Mouse (Mus musculus) embryonic facial prominence, embryonic 15.5 days (tissue): ENCODE data around the gene Hspa1a. TPM values are rescaled to one million over a fixed set of nuclear protein-coding genes. Genes with fewer than 3 reads are reported as not detected.
A peak's percentile ranks its signal among the peaks of the same experiment; 100 is the strongest.
"Not testable (repeated sequence)": the region's sequence is repeated elsewhere in the genome, so short reads cannot be mapped to it uniquely, and the experiment has no call there.

ENCODE experiments used
- ATAC-seq: fragments of 200-750 bp; cut with Nextera tagmentation; 2 replicates; pipeline ENCODE4 v1.8.0; 2017; ENCODE audit warnings: low read depth, moderate TSS enrichment; ENCODE audit not compliant: insufficient number of reproducible peaks, low FRiP score, low TSS enrichment
- H3K27ac ChIP-seq: fragments of 300-500 bp; sonication (generic); replicated peaks from 2 replicates; pipeline ENCODE4 v1.5.1; 2015; ENCODE audit warnings: mild to moderate bottlenecking, inconsistent platforms
- H3K27me3 ChIP-seq: fragments of 300-500 bp; sonication (generic); 2 replicates; pipeline ENCODE4 v1.6.1; 2015; ENCODE audit warnings: inconsistent platforms
- H3K36me3 ChIP-seq: fragments of 300-500 bp; sonication (generic); 2 replicates; pipeline ENCODE4 v1.6.1; 2015; ENCODE audit warnings: mild to moderate bottlenecking, inconsistent platforms
- H3K4me1 ChIP-seq: fragments of 300-500 bp; sonication (generic); 2 replicates; pipeline ENCODE4 v1.6.1; 2015; ENCODE audit warnings: inconsistent platforms
- H3K4me2 ChIP-seq: fragments of 300-500 bp; sonication (generic); replicated peaks from 2 replicates; pipeline ENCODE4 v1.6.1; 2015; ENCODE audit warnings: mild to moderate bottlenecking, inconsistent platforms
- H3K4me3 ChIP-seq: fragments of 300-500 bp; sonication (generic); replicated peaks from 2 replicates; pipeline ENCODE4 v1.5.1; 2015; ENCODE audit warnings: mild to moderate bottlenecking, inconsistent platforms
- H3K9ac ChIP-seq: fragments of 300-500 bp; sonication (generic); 2 replicates; pipeline ENCODE4 v1.6.1; 2015; ENCODE audit warnings: inconsistent platforms
- H3K9me3 ChIP-seq: fragments of 300-500 bp; sonication (generic); replicated peaks from 2 replicates; pipeline ENCODE4 v1.6.1; 2016; ENCODE audit warnings: inconsistent platforms
- WGBS: fragments of 180-500 bp; shearing (Covaris S2); methylation state at CpG from one replicate; pipeline ENCODE4 v1.1.7; 2015; 5-methylcytosine and 5-hydroxymethylcytosine counted together
- polyA plus RNA-seq: library from polyadenylated mRNA; unstranded; fragments of >200 nt; fragmentation: Nextera tagmentation; extraction: Ambion mirVana; gene quantifications from 2 replicates; pipeline ENCODE4 v1.2.1, GENCODE M21; 2015

Gene Hspa1a
- polyA plus RNA-seq, 1 experiment from 2014 or later: 19.5 TPM

- Histone ChIP-seq H3K36me3 (peaks cover 31% of the 10 kb centered on the region), H3K4me3 (peak overlapping the region; percentile 89), H3K27ac (peak overlapping the region; percentile 97), H3K4me2 (peak overlapping the region; percentile 95), H3K9ac (peak overlapping the region; percentile 93), H3K4me1 (peaks cover 44% of the 10 kb centered on the region)
- not testable (repeated sequence) for ATAC-seq, H3K27me3 ChIP-seq, H3K9me3 ChIP-seq
- 14% methylated on average over 30 of the region's 32 CpGs for WGBS
These were observed 28.1 kb upstream of the Hspa1a start for GRCm38 (mm10) chr17:34999871-35000716.

GRCm38 (mm10) chr17:34998526-34999430 is 26.8 kb upstream of the Hspa1a start:
- Histone ChIP-seq H3K27ac (peak overlapping the region; percentile 79; the same call in 1 of the 2 replicates), H3K9me3 (no peaks in the 10 kb centered on the region), H3K9ac (no peak overlapping the region), H3K4me1 (peaks cover 44% of the 10 kb centered on the region), H3K4me3 (peak overlapping the region; percentile 89; the same call in 1 of the 2 replicates), H3K4me2 (peak overlapping the region; percentile 95), H3K36me3 (peaks cover 19% of the 10 kb centered on the region), H3K27me3 (no peaks in the 10 kb centered on the region)
- WGBS: 90% methylated on average over 15 of the region's 15 CpGs
- ATAC-seq: no peak

- Histone ChIP-seq H3K9me3 (no peaks in the 10 kb centered on the region), H3K27me3 (no peaks in the 10 kb centered on the region), H3K4me2 (no peak overlapping the region), H3K36me3 (peaks cover 22% of the 10 kb centered on the region), H3K27ac (no peak overlapping the region), H3K4me1 (peaks cover 31% of the 10 kb centered on the region), H3K9ac (no peak overlapping the region), H3K4me3 (no peak overlapping the region)
- WGBS: 92% methylated on average over 5 of the region's 5 CpGs
- no peak for ATAC-seq
These were observed 25.2 kb upstream of the Hspa1a start for GRCm38 (mm10) chr17:34997142-34997483.

- H3K9ac ChIP-seq: no peak overlapping the region
- H3K4me2 ChIP-seq: no peak overlapping the region
- H3K27me3 ChIP-seq: no peaks in the 10 kb centered on the region
- WGBS: 90% methylated on average over 13 of the region's 14 CpGs
- no peak overlapping the region for H3K27ac ChIP-seq
- no peak overlapping the region for H3K4me3 ChIP-seq
- peaks cover 27% of the 10 kb centered on the region for H3K4me1 ChIP-seq
- H3K9me3 ChIP-seq: no peaks in the 10 kb centered on the region
- ATAC-seq: no peak
- peaks cover 22% of the 10 kb centered on the region for H3K36me3 ChIP-seq
These were observed 24.6 kb upstream of the Hspa1a start for GRCm38 (mm10) chr17:34996411-34997141.

- 93% methylated on average over 4 of the region's 4 CpGs for WGBS
- H3K4me1 ChIP-seq: peaks cover 27% of the 10 kb centered on the region
- H3K4me3 ChIP-seq, H3K4me2 ChIP-seq, H3K9ac ChIP-seq, H3K27me3 ChIP-seq, H3K9me3 ChIP-seq, ATAC-seq, H3K27ac ChIP-seq: not testable (repeated sequence)
- H3K36me3 ChIP-seq: peaks cover 27% of the 10 kb centered on the region
These were observed 24.0 kb upstream of the Hspa1a start for GRCm38 (mm10) chr17:34995927-34996326.

GRCm38 (mm10) chr17:34995192-34995591 is 23.2 kb upstream of the Hspa1a start:
- H3K4me2 ChIP-seq, H3K9ac ChIP-seq, H3K4me3 ChIP-seq, ATAC-seq, H3K9me3 ChIP-seq, H3K27me3 ChIP-seq, H3K27ac ChIP-seq: not testable (repeated sequence)
- 89% methylated on average over 4 of the region's 4 CpGs for WGBS
- Histone ChIP-seq H3K36me3 (peaks cover 30% of the 10 kb centered on the region), H3K4me1 (peaks cover 27% of the 10 kb centered on the region)

- no peak for ATAC-seq
- no peak overlapping the region for H3K9ac ChIP-seq
- no peaks in the 10 kb centered on the region for H3K9me3 ChIP-seq
- H3K4me1 ChIP-seq: peaks cover 22% of the 10 kb centered on the region
- no peaks in the 10 kb centered on the region for H3K27me3 ChIP-seq
- H3K4me3 ChIP-seq: no peak overlapping the region
- peaks cover 32% of the 10 kb centered on the region for H3K36me3 ChIP-seq
- no peak overlapping the region for H3K4me2 ChIP-seq
- no peak overlapping the region for H3K27ac ChIP-seq
These were observed 22.8 kb upstream of the Hspa1a start for GRCm38 (mm10) chr17:34994751-34995150.

GRCm38 (mm10) chr17:34984218-34984617 is 12.3 kb upstream of the Hspa1a start:
- Histone ChIP-seq H3K4me3 (no peak overlapping the region), H3K27me3 (no peaks in the 10 kb centered on the region), H3K9ac (no peak overlapping the region), H3K4me1 (peaks cover 14% of the 10 kb centered on the region), H3K9me3 (no peaks in the 10 kb centered on the region), H3K36me3 (peaks cover 24% of the 10 kb centered on the region), H3K27ac (no peak overlapping the region), H3K4me2 (no peak overlapping the region)
- no peak for ATAC-seq
- WGBS: 90% methylated on average over 2 of the region's 2 CpGs

- Histone ChIP-seq H3K4me1 (peaks cover 14% of the 10 kb centered on the region), H3K27me3 (no peaks in the 10 kb centered on the region), H3K36me3 (peaks cover 20% of the 10 kb centered on the region), H3K27ac (peak overlapping the region; percentile 99), H3K9ac (peak overlapping the region; percentile 90), H3K4me3 (peak overlapping the region; percentile 88), H3K9me3 (no peaks in the 10 kb centered on the region), H3K4me2 (peak overlapping the region; percentile 87)
- ATAC-seq: no peak; the same call in 1 of the 2 replicates
- WGBS: 0% methylated on average over 15 of the region's 15 CpGs
These were observed 10.4 kb upstream of the Hspa1a start for GRCm38 (mm10) chr17:34982328-34982727.

GRCm38 (mm10) chr17:34981690-34982180 is 9.8 kb upstream of the Hspa1a start, which contains the start of gene Lsm2:
Gene Lsm2, plus strand, starts transcription at chr17:34981862.
- Histone ChIP-seq H3K4me3 (peak within 1 kb of the TSS; percentile 88), H3K4me1 (peaks cover 14% of the 10 kb centered on the region), H3K27me3 (no peaks in the 10 kb centered on the region), H3K9me3 (no peaks in the 10 kb centered on the region), H3K36me3 (peaks cover 19% of the 10 kb centered on the region), H3K27ac (peak within 1 kb of the TSS; percentile 99), H3K4me2 (peak within 1 kb of the TSS; percentile 87), H3K9ac (peak within 1 kb of the TSS; percentile 90)
- peak; percentile 94 for ATAC-seq
- WGBS: under 1% methylated on average over 58 of the region's 58 CpGs
